Mouse (Mus musculus) thymus, postnatal 36 days (tissue): ENCODE results near the gene Mnat1.
"Not testable (repeated sequence)": the region's sequence is repeated elsewhere in the genome, so short reads cannot be mapped to it uniquely, and the experiment has no call there.

ENCODE experiments used
- DNase-seq, 2 experiments: peaks; one replicate each; pipeline ENCODE4 v3.0.0; 2022; ENCODE audit warnings: mixed read lengths in 2 of 2

Mnat1 gene

DNA sequence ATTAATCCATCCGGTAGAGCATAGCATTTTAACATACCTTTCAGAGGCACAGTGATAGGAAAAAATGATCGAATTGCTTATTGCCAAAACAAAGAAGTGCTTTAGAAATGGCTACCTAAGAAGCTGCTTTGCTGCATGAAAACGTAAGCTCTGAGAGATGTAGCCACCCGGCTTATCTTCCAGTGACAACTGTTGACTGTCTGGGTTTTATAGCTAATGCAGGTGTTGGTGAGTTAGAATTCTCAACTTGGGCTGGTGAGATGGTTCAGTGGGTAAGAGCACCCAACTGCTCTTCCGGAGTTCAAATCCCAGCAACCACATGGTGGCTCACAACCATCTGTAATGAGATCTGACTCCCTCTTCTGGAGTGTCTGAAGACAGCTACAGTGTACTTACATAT lies 27.5 kb downstream of the Mnat1 start:
- DNase-seq: not testable (repeated sequence)

DNA sequence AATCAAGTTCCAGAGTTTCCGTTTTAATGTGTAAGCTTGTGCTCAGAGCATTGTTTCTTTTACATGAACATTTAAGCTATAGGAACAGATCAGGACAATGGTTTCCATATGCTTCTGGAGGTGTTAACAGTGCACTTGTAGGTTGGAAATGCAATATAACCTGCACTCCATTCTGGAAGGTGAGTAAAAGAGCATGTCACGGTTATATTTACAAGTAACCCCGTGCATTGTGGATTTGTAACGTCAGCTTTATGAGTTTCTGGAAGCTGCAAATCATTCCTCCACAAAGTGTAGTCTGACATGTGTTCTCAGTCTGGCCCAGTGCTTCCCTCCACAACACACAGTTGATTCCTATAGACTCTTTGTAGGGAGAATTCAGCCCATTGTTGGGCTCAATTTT lies 30.6 kb downstream of the Mnat1 start:
- DNase-seq: no peak

DNA sequence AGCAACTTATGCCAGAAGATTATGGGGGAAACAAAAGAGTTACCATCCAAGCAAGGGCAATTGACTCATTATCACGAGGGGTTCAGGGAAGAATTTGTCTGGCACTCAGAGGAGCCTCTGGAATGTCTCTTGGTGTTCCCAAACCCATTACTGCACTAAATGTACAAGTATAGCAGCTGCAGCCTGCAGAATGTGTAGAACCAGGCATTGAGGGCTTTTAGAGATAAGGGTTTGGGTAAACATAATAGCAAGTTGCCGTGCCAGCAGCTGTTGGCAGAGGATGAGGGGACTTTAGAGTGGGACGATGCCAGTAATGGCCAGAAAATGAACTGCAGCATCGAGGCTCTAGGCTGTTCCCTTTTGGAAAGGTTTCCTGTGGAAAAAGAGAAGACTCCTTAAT lies 36.8 kb downstream of the Mnat1 start:
- DNase-seq: no peak

DNA sequence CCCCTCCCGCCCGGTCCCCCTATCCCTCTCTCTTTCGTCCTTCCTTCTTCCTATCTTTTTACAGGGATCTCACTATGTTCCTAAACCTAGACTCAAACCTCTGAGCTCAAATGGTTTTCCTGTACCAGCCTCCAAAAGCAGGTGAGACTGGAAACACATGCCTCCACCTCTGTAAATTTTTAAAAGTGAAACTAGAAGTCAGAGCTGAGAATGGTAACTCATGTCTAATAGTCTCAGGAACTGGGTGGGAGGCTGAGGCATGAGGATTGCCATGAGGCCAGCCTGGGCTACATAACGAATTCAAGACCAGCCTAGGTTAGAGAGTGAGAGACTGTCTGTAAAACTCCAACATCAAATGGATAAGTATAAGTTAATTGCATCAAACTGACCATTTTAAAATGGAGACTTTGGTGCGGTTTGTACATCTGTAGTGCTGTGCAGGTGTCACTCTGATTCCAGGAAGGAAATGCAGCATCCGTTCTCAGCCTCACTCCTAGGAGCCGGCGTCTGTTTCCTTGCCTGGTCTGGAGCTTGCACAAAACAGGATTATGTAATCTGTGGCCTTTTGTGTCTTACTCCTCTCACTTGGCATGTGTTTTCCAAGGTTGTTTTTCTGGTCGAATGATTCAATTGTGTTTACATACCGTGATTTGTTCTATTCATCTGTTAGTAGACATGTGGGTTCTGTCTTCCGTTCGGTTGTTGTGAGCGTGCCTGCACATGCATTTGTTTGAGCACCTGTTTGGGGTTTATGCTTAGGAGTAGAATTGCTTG lies 39.1 kb downstream of the Mnat1 start:
- DNase-seq: peak; percentile 23 to 26

DNA sequence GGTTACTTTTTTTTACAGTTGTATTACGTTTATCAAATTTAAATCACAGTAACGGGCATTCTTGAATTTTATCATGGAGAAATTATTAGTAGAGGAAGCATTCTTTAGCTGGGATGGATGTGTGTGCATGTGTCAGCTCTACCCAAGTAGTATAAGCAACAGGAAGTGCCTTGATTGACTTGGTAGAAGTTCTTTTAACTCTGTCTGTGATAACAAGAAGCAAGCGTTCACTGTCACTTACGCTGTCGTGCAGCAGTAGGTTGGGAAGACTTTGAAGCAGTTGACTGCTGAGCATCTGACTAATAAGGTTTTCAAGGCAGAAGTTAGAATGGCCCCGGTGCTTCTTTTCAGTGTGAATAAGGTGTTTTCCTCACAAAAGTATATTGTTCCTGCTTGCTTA lies 47.3 kb downstream of the Mnat1 start:
- DNase-seq: no peak

DNA sequence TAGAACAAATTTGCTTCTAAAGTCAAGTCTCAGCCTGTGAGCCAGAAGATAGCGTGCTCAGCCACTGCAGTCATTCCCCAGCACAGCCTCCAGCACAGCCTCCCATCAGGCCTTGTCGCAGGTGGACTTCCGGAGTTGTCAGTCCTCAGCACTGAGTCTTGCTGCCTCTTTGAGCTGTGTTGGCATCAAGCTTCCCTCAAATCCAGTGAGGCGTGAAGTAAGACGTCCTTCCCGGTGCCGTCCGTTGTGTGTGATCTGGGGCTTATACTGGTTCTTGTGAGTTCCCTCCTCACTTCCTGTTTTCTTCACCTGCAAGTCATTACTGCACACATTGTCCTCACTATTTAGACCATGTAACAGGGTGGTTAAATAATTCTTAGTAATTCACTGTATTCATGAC lies 60.4 kb downstream of the Mnat1 start:
- DNase-seq: no peak

DNA sequence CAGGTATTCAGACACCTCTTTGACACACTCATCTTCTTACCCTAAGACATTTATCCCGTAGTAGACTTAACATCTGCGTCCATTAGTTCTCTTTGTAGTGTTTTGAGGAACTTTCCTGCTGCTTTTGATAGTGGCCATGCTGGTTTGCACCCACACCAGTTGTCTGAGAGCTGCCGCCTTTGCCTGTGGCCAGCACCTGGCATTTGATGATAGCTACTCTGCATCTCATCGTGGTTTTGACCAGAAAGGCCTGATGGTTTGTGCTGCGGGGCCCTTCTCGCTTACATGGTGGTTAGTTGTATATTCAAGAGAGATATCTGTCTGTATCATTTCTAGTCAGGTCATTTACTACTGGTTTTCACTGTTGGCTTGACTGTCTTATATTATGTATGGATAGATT lies 73.8 kb downstream of the Mnat1 start:
- no peak for DNase-seq

DNA sequence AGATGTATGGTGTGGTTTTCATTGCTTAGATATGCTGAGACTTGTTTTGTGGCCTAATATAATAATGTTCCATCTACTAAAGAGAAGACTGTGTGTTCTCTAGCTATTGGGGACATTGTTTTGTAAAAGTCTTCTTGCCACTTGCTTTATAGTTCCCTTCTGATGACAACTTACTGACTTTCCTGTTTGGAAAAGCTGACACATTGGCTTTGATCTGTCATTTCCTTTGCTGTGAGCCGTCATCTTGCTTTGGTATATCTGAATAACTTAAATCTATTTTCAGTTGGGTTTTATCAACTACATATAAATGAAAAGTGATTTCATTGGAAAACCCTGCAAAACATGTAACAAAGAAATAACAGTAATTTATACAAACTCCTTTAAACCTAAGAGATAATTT lies 74.9 kb downstream of the Mnat1 start:
- DNase-seq: no peak

DNA sequence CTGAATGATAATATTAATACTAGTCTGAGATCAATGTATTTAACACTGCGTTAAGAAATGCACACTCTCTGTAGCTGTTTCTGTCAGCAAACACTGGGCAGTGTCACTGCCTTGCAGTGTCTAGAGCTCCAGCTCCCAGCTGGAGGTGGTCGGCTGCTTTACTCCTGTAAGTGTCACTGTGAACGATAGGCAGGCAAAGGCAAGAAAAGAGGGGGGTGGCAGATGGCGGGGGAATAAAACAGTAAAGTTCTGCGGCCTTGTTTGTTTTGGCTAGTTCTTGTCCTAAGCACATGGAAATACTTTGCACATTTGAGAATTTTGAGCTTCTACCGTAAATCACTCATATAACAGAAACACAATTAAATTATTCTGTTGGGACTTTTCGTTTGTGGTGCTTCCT lies 75.9 kb downstream of the Mnat1 start:
- no peak for DNase-seq

DNA sequence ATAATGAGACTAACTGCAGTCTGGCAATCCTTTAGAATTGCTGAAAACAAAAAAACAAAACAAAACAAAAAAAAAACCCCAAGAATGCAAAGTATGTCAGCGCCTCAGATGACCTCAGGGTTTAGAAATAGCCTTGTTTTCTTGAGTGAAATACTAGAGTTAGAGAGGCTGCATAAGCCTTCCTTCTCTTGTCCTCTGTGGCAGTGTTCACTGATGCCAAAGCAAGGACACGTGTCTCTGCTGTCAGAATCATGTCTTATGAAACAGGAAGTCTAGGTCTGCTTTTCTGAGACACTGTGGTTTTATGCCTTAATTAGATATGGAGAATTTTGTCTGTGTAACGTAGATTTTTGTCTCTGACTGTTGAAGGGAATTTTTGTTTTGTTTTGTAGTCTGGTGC lies 78.1 kb downstream of the Mnat1 start:
- DNase-seq: peak in 1 of 2 experiments; percentile 20

DNA sequence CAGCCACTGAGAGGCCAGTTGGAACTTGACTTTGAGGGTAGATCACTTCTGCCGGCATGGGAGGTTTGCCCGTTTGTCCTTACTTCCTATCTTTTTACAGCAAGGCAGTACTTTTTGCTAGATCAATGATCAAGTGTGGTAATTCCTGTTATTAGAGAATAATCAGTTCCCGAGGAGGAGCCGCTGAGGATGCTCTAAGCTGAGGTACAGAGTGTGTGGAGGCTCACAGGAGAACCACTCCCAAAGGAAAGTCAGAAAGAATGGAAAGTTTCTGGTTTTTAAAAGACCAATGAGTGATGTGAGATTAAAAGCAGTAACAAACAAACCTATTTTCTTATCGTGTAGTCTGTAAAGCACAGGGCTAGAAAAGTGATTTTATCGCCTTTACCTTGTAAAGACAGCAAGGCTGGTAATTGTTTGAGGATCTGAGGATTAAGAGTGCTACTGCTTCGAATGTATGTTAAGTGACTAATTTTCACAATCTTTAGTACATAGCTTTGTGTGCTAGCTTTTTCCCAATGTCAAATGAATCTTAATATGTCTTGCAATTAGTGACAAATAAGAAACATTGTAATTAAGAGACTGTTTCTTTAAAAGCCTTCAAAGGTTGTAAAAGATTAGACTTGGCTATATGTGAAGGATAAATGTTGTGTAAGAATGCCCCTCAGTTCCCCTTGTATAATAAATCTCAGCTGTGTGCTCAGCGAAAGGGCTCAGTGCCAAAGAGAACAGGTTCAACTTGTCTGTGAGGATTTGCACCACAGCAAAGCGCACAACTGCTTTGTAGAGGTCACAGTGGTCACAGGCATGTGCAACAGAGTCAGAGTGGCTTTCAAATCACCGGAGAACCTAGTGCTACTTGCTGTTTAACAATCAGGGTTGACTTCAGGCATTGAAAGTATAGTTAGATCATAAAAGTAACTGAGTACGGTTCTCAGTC lies 82.5 kb downstream of the Mnat1 start:
- no peak for DNase-seq

DNA sequence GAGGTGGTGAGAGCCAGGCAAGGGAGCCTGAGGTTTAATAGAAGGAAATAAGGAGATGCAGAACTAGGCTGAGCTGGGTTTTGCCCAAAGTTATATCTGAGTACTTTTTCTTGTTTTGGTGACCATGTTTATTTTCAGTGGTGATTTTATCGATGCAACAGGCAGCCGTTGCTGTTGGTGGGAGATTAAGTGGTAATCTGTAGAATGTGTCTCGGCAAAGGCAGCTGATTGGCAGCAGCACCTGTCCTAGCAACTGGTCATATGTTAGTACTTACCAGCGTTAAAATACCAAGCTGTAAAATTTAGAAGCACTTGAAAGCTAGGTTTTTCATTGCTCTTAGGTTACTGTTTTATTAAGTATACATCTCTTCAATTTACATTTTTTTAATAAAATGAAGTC lies 83.5 kb downstream of the Mnat1 start:
- no peak for DNase-seq

DNA sequence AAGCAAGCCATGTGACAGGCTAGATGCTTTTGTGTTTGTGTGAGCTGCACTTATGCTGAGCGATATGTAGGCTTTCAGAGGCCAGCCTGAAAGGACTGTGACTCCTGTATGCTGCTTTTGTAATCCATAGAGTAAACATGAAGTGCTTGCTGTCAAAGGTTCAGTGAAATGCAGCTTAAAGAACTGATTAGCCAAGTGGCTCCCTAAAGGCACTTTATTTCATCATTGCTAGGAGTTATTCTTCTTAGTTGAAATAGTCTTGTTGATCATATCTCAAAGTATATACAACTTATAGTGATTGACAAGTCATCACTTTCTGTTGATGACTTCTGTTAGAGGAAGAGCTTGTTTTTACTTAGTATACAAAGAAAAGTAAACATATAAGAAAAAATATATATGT lies 83.9 kb downstream of the Mnat1 start:
- no peak for DNase-seq

DNA sequence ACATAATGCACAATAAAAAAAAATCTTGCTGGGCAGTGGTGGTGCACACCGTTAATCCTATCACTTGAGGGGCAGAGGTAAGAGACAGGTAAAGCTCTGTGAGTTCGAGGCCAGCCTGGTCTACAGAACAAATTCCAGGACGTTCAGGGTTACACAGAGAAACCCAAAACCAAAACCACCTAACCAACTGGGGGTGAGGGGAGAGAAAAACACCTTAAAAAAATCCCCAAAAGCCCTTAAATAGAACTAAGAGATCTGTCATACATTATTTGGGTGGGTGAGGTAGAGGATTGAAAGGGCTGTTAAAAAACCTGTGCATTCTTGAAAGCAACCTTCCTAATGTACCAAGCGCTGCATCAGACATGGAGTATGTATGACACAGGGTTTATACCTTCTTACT lies 85.0 kb downstream of the Mnat1 start:
- no peak for DNase-seq

DNA sequence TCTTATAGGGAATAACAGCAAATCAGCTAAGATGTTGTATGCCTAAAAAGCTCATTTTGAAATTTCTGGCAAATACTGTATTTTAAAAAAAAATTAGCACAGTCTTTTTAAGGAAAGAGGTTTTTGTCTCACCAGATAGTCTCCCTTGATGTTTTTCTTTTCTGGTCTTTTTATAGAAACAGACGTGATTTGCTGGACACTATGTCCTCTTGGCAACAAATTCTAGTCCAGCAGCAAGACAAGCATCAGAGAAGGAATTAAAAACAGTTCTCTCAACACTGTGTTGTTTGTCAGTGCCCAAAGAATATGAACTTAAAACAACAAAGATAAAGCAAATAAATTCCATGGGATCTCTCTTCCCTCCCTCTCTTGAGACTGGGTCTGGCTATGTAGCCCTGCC lies 85.6 kb downstream of the Mnat1 start:
- no peak for DNase-seq

DNA sequence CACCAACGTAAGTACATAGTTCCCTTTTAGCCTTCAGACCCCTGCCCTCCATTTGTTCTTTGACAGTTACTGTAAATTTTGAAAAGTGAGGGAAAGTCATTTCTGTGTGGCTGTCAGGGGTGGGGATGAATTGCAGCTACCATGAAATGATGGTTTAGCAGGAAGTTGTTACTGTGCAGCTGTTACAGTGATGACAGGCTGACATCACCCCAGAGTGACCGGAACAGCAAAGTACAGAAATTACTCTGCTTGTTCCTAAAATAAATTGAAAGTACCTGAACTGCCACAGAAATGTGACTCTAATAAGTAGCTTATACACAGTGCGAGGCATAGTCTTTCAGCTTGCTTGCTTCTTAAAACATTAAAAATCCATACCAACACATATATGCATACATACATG lies 86.9 kb downstream of the Mnat1 start:
- no peak for DNase-seq

DNA sequence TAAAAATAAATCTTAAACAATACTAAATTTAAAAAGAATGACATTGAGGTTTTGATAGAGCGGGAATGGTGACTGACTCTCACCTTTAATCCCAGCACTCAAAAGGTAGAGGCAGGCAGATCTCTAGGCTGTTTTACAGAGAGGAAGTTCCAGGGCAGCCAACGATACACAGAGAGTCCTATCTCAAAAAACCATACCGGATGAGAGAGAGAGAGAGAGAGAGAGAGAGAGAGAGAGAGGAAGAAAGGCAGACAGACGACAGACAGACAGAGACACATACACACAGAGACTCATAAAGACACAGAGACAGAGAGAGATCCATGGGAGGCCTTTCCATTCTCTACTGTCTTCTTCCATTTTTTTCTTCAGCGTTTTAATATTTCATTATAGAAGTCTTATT lies 92.3 kb downstream of the Mnat1 start:
- DNase-seq: no peak

DNA sequence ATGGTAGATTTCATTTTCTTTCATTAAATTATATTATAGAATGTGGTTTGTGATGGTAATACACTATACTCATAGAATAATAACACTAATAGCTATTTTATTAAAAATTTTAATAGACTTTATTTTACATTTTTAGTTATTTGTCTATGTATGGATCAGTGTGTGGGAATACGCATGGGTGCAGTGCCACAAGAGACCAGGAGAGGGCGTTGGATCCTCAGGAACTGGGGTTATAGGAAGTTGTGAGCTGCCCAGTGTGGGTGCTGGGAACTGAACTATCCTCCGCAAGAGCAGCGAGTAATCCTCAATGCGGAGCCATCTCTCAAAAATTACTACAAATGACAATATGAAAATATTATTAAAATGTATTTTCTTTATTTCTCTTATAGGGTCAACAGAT lies 95.1 kb downstream of the Mnat1 start:
- no peak for DNase-seq

DNA sequence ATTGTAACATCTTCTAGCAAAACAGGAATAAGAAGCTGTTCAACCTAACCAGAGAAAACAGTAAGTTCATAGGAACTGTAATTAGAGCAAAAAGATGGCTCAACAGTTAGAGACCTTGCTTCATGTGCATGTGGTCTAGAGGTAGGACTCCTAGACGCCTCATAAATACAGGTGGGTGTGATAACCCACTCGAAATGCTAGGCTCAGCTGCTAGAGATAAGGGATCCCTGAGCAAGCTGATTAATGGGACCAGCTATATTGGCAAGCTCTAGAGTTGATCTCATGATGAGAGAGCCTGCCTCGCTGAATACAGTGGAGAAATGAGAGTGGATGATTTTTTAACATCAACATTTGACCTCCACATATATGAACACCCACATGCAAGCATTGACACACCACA lies 97.7 kb downstream of the Mnat1 start:
- DNase-seq: no peak

DNA sequence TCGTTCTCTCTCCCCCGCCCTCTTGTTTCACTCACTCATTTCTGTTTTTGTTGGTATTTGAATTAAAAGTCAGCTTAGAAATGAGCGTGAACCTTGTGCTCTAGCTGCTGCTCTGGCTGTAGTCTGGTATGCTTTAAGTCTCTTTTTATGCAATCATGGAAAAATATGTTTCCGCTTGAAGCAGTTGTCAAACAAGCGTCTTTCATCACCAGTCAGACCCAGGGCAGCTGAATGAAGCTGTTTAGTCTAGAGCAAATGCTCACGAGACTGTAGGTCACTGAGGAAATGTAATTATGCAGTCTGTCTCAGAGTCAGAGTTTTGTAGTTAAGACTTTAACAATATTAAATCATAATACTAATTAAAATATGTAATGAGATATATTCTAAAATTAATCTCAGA lies 100.4 kb downstream of the Mnat1 start:
- no peak for DNase-seq

DNA sequence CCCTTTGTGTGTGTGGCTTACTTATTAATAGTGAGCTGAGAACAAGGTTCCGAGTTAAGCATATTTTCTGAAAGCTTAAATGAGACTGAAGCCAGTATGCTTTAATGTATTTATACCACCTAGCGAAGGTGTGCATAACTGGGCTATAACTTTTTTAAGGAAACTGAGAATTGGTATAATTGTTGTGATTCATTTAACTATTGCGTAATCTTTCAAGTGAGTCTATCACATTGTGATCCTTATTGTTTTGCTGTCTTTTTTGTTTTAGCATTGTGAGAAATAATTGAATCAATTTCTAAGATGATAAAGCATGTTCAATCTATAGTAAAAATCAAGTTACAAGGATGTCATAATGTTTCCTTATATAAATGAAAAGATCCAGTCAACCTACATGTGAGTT lies 104.9 kb downstream of the Mnat1 start:
- DNase-seq: no peak

DNA sequence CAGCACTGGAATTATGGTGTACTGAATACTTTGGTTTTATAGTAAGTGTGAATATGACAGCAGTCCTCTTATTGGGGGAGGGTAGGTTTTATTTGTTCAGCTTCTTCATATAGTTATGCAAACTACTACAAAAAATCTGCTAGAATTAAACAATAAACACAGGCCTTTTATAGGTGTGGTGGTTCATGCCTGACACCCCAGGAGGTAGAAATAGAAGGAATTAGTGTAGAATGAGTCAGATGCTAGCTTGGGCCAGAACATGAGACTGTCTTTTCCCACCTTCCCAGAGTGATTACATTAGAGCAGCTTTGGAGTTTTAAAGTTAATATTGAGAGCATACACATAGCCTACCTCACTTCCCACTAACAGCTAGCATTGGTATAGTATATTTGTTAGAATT lies 106.7 kb downstream of the Mnat1 start:
- no peak for DNase-seq

DNA sequence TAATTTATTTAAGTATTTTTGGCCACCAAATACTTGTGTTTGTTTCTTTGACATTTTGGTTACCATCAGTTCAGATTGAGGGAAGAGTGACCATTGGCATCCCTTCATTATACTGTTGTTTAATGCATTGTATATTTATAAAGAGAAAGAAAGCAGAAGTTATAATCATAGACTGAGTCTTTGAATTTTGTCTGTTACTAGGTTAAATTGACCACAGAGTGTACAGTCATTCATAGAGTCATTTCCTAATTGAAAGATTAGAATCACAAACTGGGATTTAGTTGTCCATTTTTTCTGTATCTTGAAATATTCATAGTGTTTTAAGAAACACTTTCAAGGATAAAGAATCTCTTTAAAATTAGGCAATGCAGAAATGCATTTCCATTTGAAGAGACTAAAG lies 108.0 kb downstream of the Mnat1 start:
- DNase-seq: no peak

DNA sequence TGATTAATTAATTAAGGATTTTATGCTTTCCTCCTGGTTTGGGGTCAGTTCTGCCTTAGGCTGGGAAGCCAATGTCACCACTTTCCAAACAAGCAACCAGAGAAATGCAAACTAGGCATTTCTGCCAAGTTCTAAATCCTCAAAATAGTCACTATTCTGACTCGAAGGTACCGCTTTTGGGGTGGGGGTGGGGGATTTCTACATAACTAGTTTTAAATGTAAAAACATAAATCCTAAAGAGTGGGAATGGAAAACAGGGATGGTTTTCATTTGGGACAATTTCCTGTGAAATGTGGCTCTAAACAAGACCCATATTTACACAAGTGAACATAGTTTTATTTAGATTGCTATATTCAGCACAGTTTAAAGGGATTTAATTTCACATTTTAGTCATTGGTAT lies 109.1 kb downstream of the Mnat1 start:
- no peak for DNase-seq
